Mouse (Mus musculus) heart, embryonic 11.5 days (tissue): Measurements from ENCODE around the gene Fxyd5. TPM values are rescaled to one million over a fixed set of nuclear protein-coding genes. Genes with fewer than 3 reads are reported as not detected.

Experiments
- ATAC-seq: fragments of 200-750 bp; cut with Nextera tagmentation; replicated peaks from 2 replicates; pipeline ENCODE4 v1.8.0; 2017; ENCODE audit warnings: moderate library complexity; ENCODE audit not compliant: insufficient number of reproducible peaks, low FRiP score, low TSS enrichment
- H3K27ac ChIP-seq: fragments of 300-500 bp; sonication (generic); 2 replicates; pipeline ENCODE4 v1.5.1; 2014; ENCODE audit warnings: mild to moderate bottlenecking, low read depth, low read length
- H3K27me3 ChIP-seq: fragments of 300-500 bp; sonication (generic); 2 replicates; pipeline ENCODE4 v1.6.1; 2014; ENCODE audit warnings: mild to moderate bottlenecking, low read length, mixed read lengths; ENCODE audit not compliant: control insufficient read depth, insufficient read depth
- H3K36me3 ChIP-seq: fragments of 300-500 bp; sonication (generic); 2 replicates; pipeline ENCODE4 v1.6.1; 2014; ENCODE audit warnings: mild to moderate bottlenecking, low read length, moderate library complexity, mixed read lengths; ENCODE audit not compliant: control insufficient read depth, insufficient read depth
- H3K4me1 ChIP-seq: fragments of 300-500 bp; sonication (generic); 2 replicates; pipeline ENCODE4 v1.6.1; 2014; ENCODE audit warnings: low read length; ENCODE audit not compliant: control insufficient read depth, insufficient read depth
- H3K4me2 ChIP-seq: fragments of 300-500 bp; sonication (generic); 2 replicates; pipeline ENCODE4 v1.6.1; 2014; ENCODE audit warnings: mild to moderate bottlenecking, moderate library complexity
- H3K4me3 ChIP-seq: fragments of 300-500 bp; sonication (generic); 2 replicates; pipeline ENCODE4 v1.5.1; 2014; ENCODE audit warnings: low read depth, low read length
- H3K9ac ChIP-seq: fragments of 300-500 bp; sonication (generic); 2 replicates; pipeline ENCODE4 v1.6.1; 2014; ENCODE audit warnings: mild to moderate bottlenecking, low read depth, low read length, moderate library complexity
- H3K9me3 ChIP-seq: fragments of 300-500 bp; sonication (generic); replicated peaks from 2 replicates; pipeline ENCODE4 v1.6.1; 2016; ENCODE audit warnings: low read length; ENCODE audit not compliant: control insufficient read depth
- WGBS: fragments of 180-500 bp; shearing (Covaris S2); extraction: QIAGEN DNeasy Blood & Tissue Kit; methylation state at CpG from one replicate; pipeline ENCODE4 v1.1.7; 2014; ENCODE audit not compliant: insufficient replicate concordance; 5-methylcytosine and 5-hydroxymethylcytosine counted together
- polyA plus RNA-seq: library from polyadenylated mRNA; unstranded; fragments of >200 nt; fragmentation: Nextera tagmentation; extraction: Ambion mirVana; gene quantifications from 2 replicates; pipeline ENCODE4 v1.2.1, GENCODE M21; 2014

Fxyd5 gene
- polyA plus RNA-seq, 1 experiment from 2014 or later: 38.5 TPM

GRCm38 (mm10) chr7:31058211-31058610, 15.9 kb upstream of the Fxyd5 start:
- WGBS: 76% methylated on average over 6 of the region's 6 CpGs
- no peaks in the 10 kb centered on the region for H3K9me3 ChIP-seq

GRCm38 (mm10) chr7:31057730-31058129, 15.4 kb upstream of the Fxyd5 start:
- Histone ChIP-seq H3K36me3 (no peaks in the 10 kb centered on the region), H3K27me3 (peaks cover 2% of the 10 kb centered on the region; the same call in 1 of the 2 replicates), H3K9ac (no peak overlapping the region), H3K4me3 (no peak overlapping the region), H3K9me3 (no peaks in the 10 kb centered on the region), H3K27ac (no peak overlapping the region), H3K4me1 (peaks cover 15% of the 10 kb centered on the region), H3K4me2 (no peak overlapping the region)
- ATAC-seq: no peak
- 65% methylated on average over 5 of the region's 5 CpGs for WGBS

More at GRCm38 (mm10) chr7:31058211-31058610, 15.9 kb upstream of the Fxyd5 start:
- Histone ChIP-seq H3K4me3 (no peak overlapping the region), H3K9ac (no peak overlapping the region), H3K36me3 (no peaks in the 10 kb centered on the region), H3K27me3 (no peaks in the 10 kb centered on the region), H3K27ac (no peak overlapping the region), H3K4me2 (no peak overlapping the region), H3K4me1 (peaks cover 11% of the 10 kb centered on the region)
- ATAC-seq: no peak

- peak within 1 kb of the TSS; percentile 95 for H3K27ac ChIP-seq
- no peak within 1 kb of the TSS; the same call in none of the 2 replicates for H3K9ac ChIP-seq
- H3K9me3 ChIP-seq: no peaks in the 10 kb centered on the region
- no peak for ATAC-seq
- WGBS: 61% methylated on average over 2 of the region's 2 CpGs
- no peak within 1 kb of the TSS for H3K4me3 ChIP-seq
- no peak within 1 kb of the TSS for H3K4me2 ChIP-seq
- H3K36me3 ChIP-seq: no peaks in the 10 kb centered on the region
- peaks cover 8% of the 10 kb centered on the region; the same call in 1 of the 2 replicates for H3K27me3 ChIP-seq
- peaks cover 21% of the 10 kb centered on the region for H3K4me1 ChIP-seq
Measured at GRCm38 (mm10) chr7:31057071-31057470, 14.8 kb upstream of the Fxyd5 start, which contains the start of gene Fxyd1. Gene Fxyd1 (minus strand): TSS chr7:31057199.

GRCm38 (mm10) chr7:31056448-31056847, 14.2 kb upstream of the Fxyd5 start:
- no peak overlapping the region for H3K4me2 ChIP-seq
- 70% methylated on average over 7 of the region's 7 CpGs for WGBS
- ATAC-seq: no peak
- H3K27me3 ChIP-seq: peaks cover 14% of the 10 kb centered on the region
- H3K4me3 ChIP-seq: no peak overlapping the region
- H3K9ac ChIP-seq: no peak overlapping the region; the same call in 1 of the 2 replicates
- H3K27ac ChIP-seq: peak overlapping the region; percentile 95; the same call in 1 of the 2 replicates
- H3K9me3 ChIP-seq: no peaks in the 10 kb centered on the region
- H3K36me3 ChIP-seq: no peaks in the 10 kb centered on the region
- H3K4me1 ChIP-seq: peaks cover 24% of the 10 kb centered on the region

GRCm38 (mm10) chr7:31055883-31056282, 13.6 kb upstream of the Fxyd5 start:
- Histone ChIP-seq H3K9me3 (no peaks in the 10 kb centered on the region), H3K4me3 (no peak overlapping the region), H3K9ac (peak overlapping the region; percentile 67; the same call in 1 of the 2 replicates), H3K36me3 (no peaks in the 10 kb centered on the region), H3K4me1 (peaks cover 29% of the 10 kb centered on the region), H3K27ac (peak overlapping the region; percentile 95), H3K4me2 (peak overlapping the region; percentile 58), H3K27me3 (peaks cover 20% of the 10 kb centered on the region)
- ATAC-seq: no peak
- 22% methylated on average over 3 of the region's 4 CpGs for WGBS

- 9% methylated on average over 10 of the region's 10 CpGs for WGBS
- peaks cover 32% of the 10 kb centered on the region for H3K4me1 ChIP-seq
- H3K9ac ChIP-seq: peak overlapping the region; percentile 67
Measured at GRCm38 (mm10) chr7:31055354-31055824, 13.1 kb upstream of the Fxyd5 start.

GRCm38 (mm10) chr7:31054661-31055320, 12.5 kb upstream of the Fxyd5 start:
- Histone ChIP-seq H3K4me1 (peaks cover 36% of the 10 kb centered on the region), H3K27ac (peak overlapping the region; percentile 95), H3K4me3 (peak overlapping the region; percentile 43), H3K36me3 (no peaks in the 10 kb centered on the region), H3K9me3 (no peaks in the 10 kb centered on the region), H3K27me3 (peaks cover 31% of the 10 kb centered on the region), H3K9ac (peak overlapping the region; percentile 67), H3K4me2 (peak overlapping the region; percentile 58)
- ATAC-seq: 0 out of 2 replicates have a peak, but pooled peaks have one; percentile 8
- WGBS: 26% methylated on average over 11 of the region's 11 CpGs

More at GRCm38 (mm10) chr7:31055354-31055824, 13.1 kb upstream of the Fxyd5 start:
- ATAC-seq: peak; percentile 64
- H3K36me3 ChIP-seq: no peaks in the 10 kb centered on the region
- peaks cover 25% of the 10 kb centered on the region for H3K27me3 ChIP-seq
- H3K9me3 ChIP-seq: no peaks in the 10 kb centered on the region
- H3K4me3 ChIP-seq: peak overlapping the region; percentile 43
- H3K4me2 ChIP-seq: peak overlapping the region; percentile 58
- peak overlapping the region; percentile 95 for H3K27ac ChIP-seq

GRCm38 (mm10) chr7:31053882-31054447, 11.7 kb upstream of the Fxyd5 start:
- Histone ChIP-seq H3K4me3 (peak overlapping the region; percentile 43), H3K36me3 (no peaks in the 10 kb centered on the region), H3K9ac (peak overlapping the region; percentile 67), H3K4me1 (peaks cover 39% of the 10 kb centered on the region), H3K9me3 (no peaks in the 10 kb centered on the region), H3K27ac (peak overlapping the region; percentile 95), H3K4me2 (peak overlapping the region; percentile 58), H3K27me3 (peaks cover 39% of the 10 kb centered on the region)
- ATAC-seq: no peak
- WGBS: 24% methylated on average over 10 of the region's 10 CpGs
